Mouse (Mus musculus) kidney, adult 2 months (tissue): ENCODE results near the gene Med1.

Source experiments
- CTCF ChIP-seq: fragments of 200-500 bp; conservative IDR thresholded peaks from 2 replicates; pipeline ENCODE4 v1.5.1; 2011; ENCODE audit warnings: low read depth, mild to moderate bottlenecking, control low read depth, low read length, moderate library complexity, mixed read lengths; ENCODE audit not compliant: insufficient read depth, insufficient read length
- POLR2A ChIP-seq: fragments of 200-500 bp; IDR thresholded peaks from one replicate; pipeline ENCODE4 v1.6.1; 2011; ENCODE audit warnings: low read depth, low read length, control low read depth

DNA sequence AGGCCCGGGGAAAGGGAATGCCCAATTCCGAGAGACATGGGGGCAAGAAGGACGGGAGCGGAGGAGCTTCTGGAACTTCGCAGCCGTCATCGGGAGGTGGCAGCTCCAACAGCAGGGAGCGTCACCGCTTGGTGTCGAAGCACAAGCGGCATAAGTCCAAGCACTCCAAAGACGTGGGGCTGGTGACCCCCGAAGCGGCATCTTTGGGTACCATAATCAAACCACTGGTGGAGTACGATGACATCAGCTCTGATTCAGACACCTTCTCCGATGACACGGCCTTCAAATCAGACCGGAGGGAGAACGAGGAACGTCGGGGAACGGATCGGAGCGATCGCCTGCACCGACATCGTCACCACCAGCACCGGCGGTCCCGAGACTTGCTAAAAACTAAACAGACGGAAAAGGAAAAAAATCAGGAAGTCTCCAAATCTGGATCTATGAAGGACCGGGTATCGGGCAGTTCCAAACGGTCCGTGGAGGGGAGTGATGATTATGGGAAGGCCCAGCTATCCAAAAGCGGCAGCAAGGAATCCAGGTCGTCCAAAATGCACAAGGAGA, 10.3 kb upstream of the Med1 start:
- TF ChIP-seq CTCF (no peak), POLR2A (no peak)
